Mouse (Mus musculus): ENCODE data around the gene Prr13.

DNA sequence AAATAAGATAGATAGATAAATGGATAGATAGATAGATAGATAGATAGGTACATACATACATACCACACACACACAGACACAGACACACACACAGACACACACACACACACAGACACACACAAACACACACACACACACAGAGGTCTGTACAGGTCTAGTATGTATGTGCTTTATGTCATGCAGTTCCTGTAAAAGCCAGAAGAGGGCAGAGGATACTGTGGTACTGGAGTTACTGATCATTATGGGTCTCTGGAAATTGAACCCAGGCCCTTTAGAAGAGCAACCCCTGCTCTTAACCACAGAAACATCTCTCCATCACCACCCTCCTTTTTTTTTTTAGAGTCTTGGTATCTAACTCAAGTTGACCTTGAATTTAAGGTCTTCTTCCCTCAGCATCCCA lies 4.8 kb downstream of the Prr13 start:
- peak; percentile 56 for TF ChIP-seq CTCF (IDR thresholded peaks at IDR 0.05)
- TF ChIP-seq POLR2A (IDR thresholded peaks at IDR 0.05; ENCODE audit: insufficient read depth, low read depth, low read length) = no peak
- TF ChIP-seq EP300 (IDR thresholded peaks at IDR 0.05; ENCODE audit: insufficient read depth, low read depth, low read length) = no peak
